Mouse (Mus musculus): ENCODE measurements around the gene Atxn1. TPM values are rescaled to one million over a fixed set of nuclear protein-coding genes. Genes with fewer than 3 reads are reported as not detected.

Gene Atxn1
- total and polyA plus RNA-seq, 3 experiments: 9.4 to 61.0 (median 25.0) TPM

DNA sequence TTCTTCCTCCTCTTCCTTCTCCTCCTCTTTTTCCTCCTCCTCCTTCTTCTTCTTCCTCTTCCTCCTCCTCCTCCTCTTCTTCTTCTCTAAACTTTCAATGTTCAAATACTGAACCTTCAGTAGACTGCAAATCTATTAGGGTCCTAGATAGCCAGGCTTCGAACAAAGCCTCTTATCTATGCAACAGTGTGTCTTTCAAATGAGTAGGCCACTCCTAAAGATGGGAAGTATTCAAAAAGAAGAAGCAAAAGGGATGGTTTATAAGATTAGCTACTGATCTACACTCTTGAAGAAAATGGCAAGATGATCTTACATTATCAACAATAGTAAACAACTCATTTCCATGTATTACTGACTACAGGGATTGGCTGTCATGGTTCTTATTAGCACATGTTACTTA is 326.5 kb downstream of the Atxn1 start:
- ATAC-seq (ENCODE audit: extremely low read depth, insufficient number of reproducible peaks, low FRiP score, poor library complexity, severe bottlenecking): no peak
- no peak for TF ChIP-seq TAL1 (conservative IDR thresholded peaks at IDR 0.05; ENCODE audit: low read depth, low read length)
- no peak for TF ChIP-seq GATA2 (IDR thresholded peaks at IDR 0.05; ENCODE audit: borderline replicate concordance, low read depth, low read length)
- H3K4me1 ChIP-seq (ENCODE audit: insufficient read depth, low read depth, low read length): 0 out of 2 replicates have a peak, but pooled peaks cover 2% of the 10 kb centered on the region
- H3K36me3 ChIP-seq (replicated peaks): peaks cover 26% of the 10 kb centered on the region
- no peak for DNase-seq (ENCODE audit: low spot score)
- H3K27me3 ChIP-seq (ENCODE audit: insufficient read depth, low read length): no peaks in the 10 kb centered on the region
- H3K4me3 ChIP-seq (ENCODE audit: low read depth, low read length): no peak overlapping the region
- H3K9me3 ChIP-seq (replicated peaks): no peaks in the 10 kb centered on the region

DNA sequence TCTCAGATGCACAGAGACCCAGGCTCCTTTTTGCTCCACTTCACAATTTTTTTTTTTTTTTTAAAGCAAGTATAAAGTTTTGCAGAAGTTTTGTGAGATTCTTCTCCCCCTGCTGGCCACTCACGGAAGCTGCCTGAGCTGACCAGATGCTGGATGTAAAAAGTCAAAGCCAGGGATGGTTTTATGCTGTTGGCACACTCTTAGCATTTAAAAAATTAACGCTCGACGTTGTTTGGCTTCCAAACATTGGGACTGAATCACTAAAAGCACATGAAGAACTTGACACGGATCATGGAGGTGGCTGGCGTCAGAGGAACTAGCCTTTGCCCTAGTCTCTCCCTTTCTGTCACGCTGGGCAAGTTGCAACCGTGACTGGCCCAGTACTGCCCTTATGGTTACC is 327.5 kb downstream of the Atxn1 start:
- DNase-seq (ENCODE audit: low spot score) (no peak), ATAC-seq (ENCODE audit: extremely low read depth, insufficient number of reproducible peaks, low FRiP score, poor library complexity, severe bottlenecking) (no peak)
- Histone ChIP-seq H3K4me1 (ENCODE audit: insufficient read depth, low read depth, low read length) (0 out of 2 replicates have a peak, but pooled peaks cover 2% of the 10 kb centered on the region), H3K27me3 (ENCODE audit: insufficient read depth, low read length) (no peaks in the 10 kb centered on the region), H3K36me3 (replicated peaks) (peaks cover 20% of the 10 kb centered on the region), H3K9me3 (replicated peaks) (no peaks in the 10 kb centered on the region), H3K4me3 (ENCODE audit: low read depth, low read length) (no peak overlapping the region)
- TF ChIP-seq CTCF (IDR thresholded peaks at IDR 0.05; ENCODE audit: low read depth, low read length) (peak; percentile 41), GATA1 (IDR thresholded peaks at IDR 0.05; ENCODE audit: borderline replicate concordance, low read length) (no peak), POLR2AphosphoS5 (IDR thresholded peaks at IDR 0.05; ENCODE audit: insufficient replicate concordance, low read depth, low read length) (no peak), GATA2 (IDR thresholded peaks at IDR 0.05; ENCODE audit: borderline replicate concordance, low read depth, low read length) (no peak), TAL1 (conservative IDR thresholded peaks at IDR 0.05; ENCODE audit: low read depth, low read length) (no peak)

DNA sequence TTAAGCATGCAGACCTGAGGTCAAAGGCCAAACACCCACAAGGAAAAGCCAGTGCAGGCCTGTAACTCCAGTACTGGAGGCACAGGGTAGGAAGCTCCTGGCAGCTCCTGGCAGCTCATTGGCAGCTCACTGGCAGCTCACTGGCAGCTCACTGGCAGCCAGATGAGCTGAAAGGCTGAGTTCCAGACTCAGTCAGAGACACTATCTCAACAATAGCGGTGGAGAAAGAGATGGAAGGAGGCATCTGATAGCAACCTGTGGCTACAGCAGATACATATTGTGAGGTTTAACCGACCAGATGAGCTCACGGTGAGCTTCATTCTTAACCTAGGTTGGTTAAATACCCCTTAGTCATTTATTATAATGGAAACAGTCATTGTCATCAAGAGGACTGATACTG is 328.4 kb downstream of the Atxn1 start:
- 0 out of 2 replicates have a peak, but pooled peaks cover 2% of the 10 kb centered on the region for H3K4me1 ChIP-seq (ENCODE audit: insufficient read depth, low read depth, low read length)
- peaks cover 21% of the 10 kb centered on the region for H3K36me3 ChIP-seq (replicated peaks)
- no peak for TF ChIP-seq CTCF (IDR thresholded peaks at IDR 0.05; ENCODE audit: low read depth, low read length)
- no peak for TF ChIP-seq GATA1 (IDR thresholded peaks at IDR 0.05; ENCODE audit: borderline replicate concordance, low read length)
- TF ChIP-seq GATA2 (IDR thresholded peaks at IDR 0.05; ENCODE audit: borderline replicate concordance, low read depth, low read length): no peak
- TF ChIP-seq POLR2AphosphoS5 (IDR thresholded peaks at IDR 0.05; ENCODE audit: insufficient replicate concordance, low read depth, low read length): no peak
- ATAC-seq (ENCODE audit: extremely low read depth, insufficient number of reproducible peaks, low FRiP score, poor library complexity, severe bottlenecking): no peak
- H3K4me3 ChIP-seq (ENCODE audit: low read depth, low read length): no peak overlapping the region
- no peaks in the 10 kb centered on the region for H3K9me3 ChIP-seq (replicated peaks)
- DNase-seq (ENCODE audit: low spot score): no peak
- no peaks in the 10 kb centered on the region for H3K27me3 ChIP-seq (ENCODE audit: insufficient read depth, low read length)

DNA sequence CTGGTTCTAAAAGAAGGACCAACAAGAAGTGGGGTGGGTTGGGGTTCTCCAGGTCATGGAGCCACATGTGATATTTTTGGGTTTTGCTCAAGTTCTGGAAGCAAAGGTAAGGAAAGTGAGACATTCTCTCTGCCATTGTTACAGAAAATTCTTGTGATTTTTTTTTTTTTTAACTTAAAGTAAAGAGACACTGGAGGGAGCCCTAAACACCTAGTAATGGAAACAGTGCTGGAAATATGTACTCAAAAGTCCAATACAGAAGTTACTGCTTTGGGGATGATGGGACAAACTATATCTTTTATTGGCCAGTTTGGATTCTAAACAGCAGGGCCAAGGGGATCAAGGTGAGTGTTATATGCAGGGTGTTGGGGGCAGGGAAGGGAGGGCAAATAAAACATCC is 330.9 kb downstream of the Atxn1 start:
- H3K4me1 ChIP-seq (ENCODE audit: insufficient read depth, low read depth, low read length): peaks cover 2% of the 10 kb centered on the region; the same call in 1 of the 2 replicates
- H3K9me3 ChIP-seq (replicated peaks): no peaks in the 10 kb centered on the region
- ATAC-seq (ENCODE audit: extremely low read depth, insufficient number of reproducible peaks, low FRiP score, poor library complexity, severe bottlenecking) (no peak), DNase-seq (ENCODE audit: low spot score) (no peak)
- H3K36me3 ChIP-seq (replicated peaks): peaks cover 18% of the 10 kb centered on the region
- no peak overlapping the region for H3K4me3 ChIP-seq (ENCODE audit: low read depth, low read length)
- no peaks in the 10 kb centered on the region for H3K27me3 ChIP-seq (ENCODE audit: insufficient read depth, low read length)
- TF ChIP-seq TAL1 (conservative IDR thresholded peaks at IDR 0.05; ENCODE audit: low read depth, low read length): no peak
- TF ChIP-seq GATA1 (IDR thresholded peaks at IDR 0.05; ENCODE audit: borderline replicate concordance, low read length): no peak
- no peak for TF ChIP-seq POLR2AphosphoS5 (IDR thresholded peaks at IDR 0.05; ENCODE audit: insufficient replicate concordance, low read depth, low read length)
- TF ChIP-seq GATA2 (IDR thresholded peaks at IDR 0.05; ENCODE audit: borderline replicate concordance, low read depth, low read length): no peak
- TF ChIP-seq CTCF (IDR thresholded peaks at IDR 0.05; ENCODE audit: low read depth, low read length): no peak

DNA sequence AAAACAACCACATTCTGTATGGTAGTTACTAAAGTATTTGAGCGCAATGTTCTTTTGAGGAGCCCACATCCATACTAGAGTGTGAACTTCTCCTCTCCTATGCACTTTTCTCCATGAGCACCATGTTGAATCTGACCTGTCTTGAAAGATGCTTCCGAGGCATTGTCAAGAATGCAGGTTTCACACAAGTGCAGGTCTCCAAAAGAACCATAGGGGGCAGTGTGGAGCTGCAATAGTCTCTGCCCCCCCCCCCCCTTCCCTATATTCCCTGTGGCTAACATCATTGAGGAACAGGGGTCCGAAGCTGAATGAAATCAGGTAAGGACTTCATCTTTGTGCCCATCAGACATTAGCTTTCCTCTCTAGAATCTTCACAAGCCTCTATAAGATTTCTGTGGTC is 332.7 kb downstream of the Atxn1 start:
- H3K4me3 ChIP-seq (ENCODE audit: low read depth, low read length): no peak overlapping the region
- ATAC-seq (ENCODE audit: extremely low read depth, insufficient number of reproducible peaks, low FRiP score, poor library complexity, severe bottlenecking) (no peak), DNase-seq (ENCODE audit: low spot score) (no peak)
- H3K4me1 ChIP-seq (ENCODE audit: insufficient read depth, low read depth, low read length): peaks cover 2% of the 10 kb centered on the region; the same call in 1 of the 2 replicates
- TF ChIP-seq TAL1 (conservative IDR thresholded peaks at IDR 0.05; ENCODE audit: low read depth, low read length) (no peak), GATA1 (IDR thresholded peaks at IDR 0.05; ENCODE audit: borderline replicate concordance, low read length) (no peak), POLR2AphosphoS5 (IDR thresholded peaks at IDR 0.05; ENCODE audit: insufficient replicate concordance, low read depth, low read length) (no peak), CTCF (IDR thresholded peaks at IDR 0.05; ENCODE audit: low read depth, low read length) (no peak), GATA2 (IDR thresholded peaks at IDR 0.05; ENCODE audit: borderline replicate concordance, low read depth, low read length) (no peak)
- no peaks in the 10 kb centered on the region for H3K27me3 ChIP-seq (ENCODE audit: insufficient read depth, low read length)
- H3K36me3 ChIP-seq (replicated peaks): peaks cover 27% of the 10 kb centered on the region
- H3K9me3 ChIP-seq (replicated peaks): no peaks in the 10 kb centered on the region

DNA sequence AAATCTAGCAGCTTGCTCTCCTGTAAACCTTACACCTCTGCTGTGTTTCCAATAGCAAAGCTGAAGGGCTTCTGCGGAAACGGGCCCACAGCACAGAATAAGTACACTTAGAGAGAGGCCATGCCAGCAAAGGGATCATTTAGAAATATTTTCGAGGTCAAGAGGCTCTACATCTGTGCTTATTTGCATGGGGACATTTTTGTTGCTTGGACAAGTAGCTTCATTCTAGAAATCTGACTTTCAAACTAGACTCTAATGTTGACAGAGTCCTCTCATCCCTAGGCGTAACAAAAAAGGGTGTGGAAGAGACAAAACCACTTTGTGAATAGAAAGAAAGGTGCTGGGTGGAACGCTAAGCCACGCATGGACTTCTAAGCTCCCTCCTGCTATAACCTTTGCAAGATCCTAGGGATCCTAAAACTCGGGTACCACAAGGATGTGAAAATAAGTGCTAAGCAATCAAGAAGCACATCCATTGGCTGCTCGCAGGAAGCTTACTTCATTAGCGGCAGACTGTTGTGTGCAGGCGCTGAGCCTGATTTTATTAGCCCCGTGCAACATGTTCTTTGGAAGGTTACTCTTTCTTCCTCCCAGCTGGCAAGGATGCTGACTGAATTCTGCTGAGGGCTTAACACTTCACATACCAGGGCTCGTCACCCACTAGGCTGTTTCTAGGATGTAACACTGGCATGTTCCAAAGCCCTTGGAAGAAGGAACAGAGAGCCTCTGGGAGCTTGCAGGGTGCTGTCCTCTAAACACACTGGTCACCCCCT is 334.1 kb downstream of the Atxn1 start:
- H3K9me3 ChIP-seq (replicated peaks): no peaks in the 10 kb centered on the region
- H3K4me3 ChIP-seq (ENCODE audit: low read depth, low read length): no peak overlapping the region
- peaks cover 28% of the 10 kb centered on the region for H3K36me3 ChIP-seq (replicated peaks)
- no peaks in the 10 kb centered on the region; the same call in 1 of the 2 replicates for H3K4me1 ChIP-seq (ENCODE audit: insufficient read depth, low read depth, low read length)
- no peak for TF ChIP-seq GATA1 (IDR thresholded peaks at IDR 0.05; ENCODE audit: borderline replicate concordance, low read length)
- no peak for TF ChIP-seq POLR2AphosphoS5 (IDR thresholded peaks at IDR 0.05; ENCODE audit: insufficient replicate concordance, low read depth, low read length)
- TF ChIP-seq TAL1 (conservative IDR thresholded peaks at IDR 0.05; ENCODE audit: low read depth, low read length): no peak
- TF ChIP-seq CTCF (IDR thresholded peaks at IDR 0.05; ENCODE audit: low read depth, low read length): no peak
- TF ChIP-seq GATA2 (IDR thresholded peaks at IDR 0.05; ENCODE audit: borderline replicate concordance, low read depth, low read length): no peak
- no peak for DNase-seq (ENCODE audit: low spot score)
- no peak for ATAC-seq (ENCODE audit: extremely low read depth, insufficient number of reproducible peaks, low FRiP score, poor library complexity, severe bottlenecking)
- H3K27me3 ChIP-seq (ENCODE audit: insufficient read depth, low read length): no peaks in the 10 kb centered on the region
